Mouse (Mus musculus) heart, postnatal 0 days (tissue): ENCODE data around the gene BC017158.

Experiments used
- CTCF ChIP-seq: IDR thresholded peaks from 2 replicates; pipeline ENCODE4 v1.5.1; 2016; ENCODE audit warnings: antibody characterized with exemption, control low read depth, low read depth
- EP300 ChIP-seq: IDR thresholded peaks from 2 replicates; pipeline ENCODE4 v1.6.1; 2016; ENCODE audit warnings: antibody characterized with exemption, low read depth

- TF ChIP-seq CTCF (no peak), EP300 (no peak)
Measured at GRCm38 (mm10) chr7:128346991-128347390, 49.0 kb upstream of the BC017158 start.
